Mouse (Mus musculus): ENCODE results near the gene Klf11. TPM values are rescaled to one million over a fixed set of nuclear protein-coding genes. Genes with fewer than 3 reads are reported as not detected.
"Not testable (repeated sequence)": the region's sequence is repeated elsewhere in the genome, so short reads cannot be mapped to it uniquely, and the experiment has no call there.

The Klf11 gene
- polyA plus RNA-seq, 1 experiment from 2014 or later, result 3.3 TPM

- H3K27ac ChIP-seq; H3K36me3 ChIP-seq (ENCODE audit: inconsistent target); H3K4me3 ChIP-seq (ENCODE audit: inconsistent target); H3K79me2 ChIP-seq (ENCODE audit: inconsistent target): not testable (repeated sequence)
- 96% methylated on average over 10 of the region's 10 CpGs for WGBS (ENCODE audit: missing documents)
These were observed 12.3 kb upstream of the Klf11 start for GRCm38 (mm10) chr12:24638787-24639186.

GRCm38 (mm10) chr12:24642370-24642802, 8.7 kb upstream of the Klf11 start:
- WGBS (ENCODE audit: missing documents), result 88% methylated on average over 4 of the region's 4 CpGs
- Histone ChIP-seq H3K27ac (no peak overlapping the region), H3K79me2 (ENCODE audit: inconsistent target) (no peaks in the 10 kb centered on the region), H3K36me3 (ENCODE audit: inconsistent target) (no peaks in the 10 kb centered on the region), H3K4me3 (ENCODE audit: inconsistent target) (no peak overlapping the region)

- no peaks in the 10 kb centered on the region for H3K79me2 ChIP-seq (ENCODE audit: inconsistent target)
- H3K27ac ChIP-seq, result no peak overlapping the region
- H3K36me3 ChIP-seq (ENCODE audit: inconsistent target), result no peaks in the 10 kb centered on the region
- 67% methylated on average over 1 of the region's 1 CpGs for WGBS (ENCODE audit: missing documents)
- H3K4me3 ChIP-seq (ENCODE audit: inconsistent target), result no peak overlapping the region
These were observed 6.9 kb upstream of the Klf11 start for GRCm38 (mm10) chr12:24644125-24644571.

- no peaks in the 10 kb centered on the region for H3K36me3 ChIP-seq (ENCODE audit: inconsistent target)
- H3K79me2 ChIP-seq (ENCODE audit: inconsistent target), result no peaks in the 10 kb centered on the region
- H3K4me3 ChIP-seq (ENCODE audit: inconsistent target), result no peak overlapping the region
- 89% methylated on average over 6 of the region's 6 CpGs for WGBS (ENCODE audit: missing documents)
- H3K27ac ChIP-seq, result no peak overlapping the region
These were observed 5.2 kb upstream of the Klf11 start for GRCm38 (mm10) chr12:24645901-24646300.

- no peak overlapping the region for H3K27ac ChIP-seq
- H3K79me2 ChIP-seq (ENCODE audit: inconsistent target), result no peaks in the 10 kb centered on the region
- no peaks in the 10 kb centered on the region for H3K36me3 ChIP-seq (ENCODE audit: inconsistent target)
- H3K4me3 ChIP-seq (ENCODE audit: inconsistent target), result no peak overlapping the region
- 85% methylated on average over 1 of the region's 1 CpGs for WGBS (ENCODE audit: missing documents)
These were observed 3.0 kb upstream of the Klf11 start for GRCm38 (mm10) chr12:24648094-24648493.

GRCm38 (mm10) chr12:24650415-24651062, 535 bp upstream of the Klf11 start:
- WGBS (ENCODE audit: missing documents), result 9% methylated on average over 21 of the region's 22 CpGs
- peak overlapping the region; percentile 26 for H3K4me3 ChIP-seq (ENCODE audit: inconsistent target)
- 0 out of 2 replicates have a peak overlapping the region, but pooled peaks have one; percentile 21 for H3K27ac ChIP-seq
- H3K36me3 ChIP-seq (ENCODE audit: inconsistent target), result no peaks in the 10 kb centered on the region
- no peaks in the 10 kb centered on the region for H3K79me2 ChIP-seq (ENCODE audit: inconsistent target)

GRCm38 (mm10) chr12:24651642-24652342, 718 bp downstream of the Klf11 start:
- Histone ChIP-seq H3K27ac (no peak overlapping the region), H3K4me3 (ENCODE audit: inconsistent target) (peak overlapping the region; percentile 35), H3K79me2 (ENCODE audit: inconsistent target) (no peaks in the 10 kb centered on the region), H3K36me3 (ENCODE audit: inconsistent target) (no peaks in the 10 kb centered on the region)
- 3% methylated on average over 36 of the region's 36 CpGs for WGBS (ENCODE audit: missing documents)

- no peaks in the 10 kb centered on the region for H3K79me2 ChIP-seq (ENCODE audit: inconsistent target)
- H3K4me3 ChIP-seq (ENCODE audit: inconsistent target), result no peak overlapping the region
- no peak overlapping the region for H3K27ac ChIP-seq
- no peaks in the 10 kb centered on the region for H3K36me3 ChIP-seq (ENCODE audit: inconsistent target)
- 88% methylated on average over 16 of the region's 16 CpGs for WGBS (ENCODE audit: missing documents)
These were observed 3.2 kb downstream of the Klf11 start for GRCm38 (mm10) chr12:24654065-24654862.

- 93% methylated on average over 3 of the region's 3 CpGs for WGBS (ENCODE audit: missing documents)
- H3K27ac ChIP-seq, result no peak overlapping the region
- no peaks in the 10 kb centered on the region; the same call in 1 of the 2 replicates for H3K36me3 ChIP-seq (ENCODE audit: inconsistent target)
- H3K79me2 ChIP-seq (ENCODE audit: inconsistent target), result no peaks in the 10 kb centered on the region
- no peak overlapping the region for H3K4me3 ChIP-seq (ENCODE audit: inconsistent target)
These were observed 5.4 kb downstream of the Klf11 start for GRCm38 (mm10) chr12:24656436-24656835.

GRCm38 (mm10) chr12:24658998-24659397, 7.9 kb downstream of the Klf11 start:
- H3K79me2 ChIP-seq (ENCODE audit: inconsistent target), result no peaks in the 10 kb centered on the region
- no peak overlapping the region for H3K27ac ChIP-seq
- H3K4me3 ChIP-seq (ENCODE audit: inconsistent target), result no peak overlapping the region
- 89% methylated on average over 4 of the region's 4 CpGs for WGBS (ENCODE audit: missing documents)
- no peaks in the 10 kb centered on the region; the same call in 1 of the 2 replicates for H3K36me3 ChIP-seq (ENCODE audit: inconsistent target)

- Histone ChIP-seq H3K27ac (no peak overlapping the region), H3K4me3 (ENCODE audit: inconsistent target) (no peak overlapping the region), H3K79me2 (ENCODE audit: inconsistent target) (no peaks in the 10 kb centered on the region), H3K36me3 (ENCODE audit: inconsistent target) (no peaks in the 10 kb centered on the region; the same call in 1 of the 2 replicates)
- WGBS (ENCODE audit: missing documents), result 93% methylated on average over 9 of the region's 9 CpGs
These were observed 8.8 kb downstream of the Klf11 start for GRCm38 (mm10) chr12:24659923-24660322.

- Histone ChIP-seq H3K36me3 (ENCODE audit: inconsistent target) (no peaks in the 10 kb centered on the region; the same call in 1 of the 2 replicates), H3K79me2 (ENCODE audit: inconsistent target) (no peaks in the 10 kb centered on the region), H3K27ac (no peak overlapping the region), H3K4me3 (ENCODE audit: inconsistent target) (no peak overlapping the region)
- WGBS (ENCODE audit: missing documents), result 46% methylated on average over 4 of the region's 4 CpGs
These were observed 10.0 kb downstream of the Klf11 start for GRCm38 (mm10) chr12:24661100-24661499.

- Histone ChIP-seq H3K36me3 (ENCODE audit: inconsistent target) (no peaks in the 10 kb centered on the region; the same call in 1 of the 2 replicates), H3K27ac (no peak overlapping the region), H3K4me3 (ENCODE audit: inconsistent target) (no peak overlapping the region), H3K79me2 (ENCODE audit: inconsistent target) (no peaks in the 10 kb centered on the region)
- WGBS (ENCODE audit: missing documents), result 78% methylated on average over 5 of the region's 5 CpGs
These were observed 11.1 kb downstream of the Klf11 start for GRCm38 (mm10) chr12:24662131-24662530.

GRCm38 (mm10) chr12:24680096-24680491, 29.0 kb downstream of the Klf11 start:
- Histone ChIP-seq H3K4me3 (ENCODE audit: inconsistent target) (no peak overlapping the region), H3K36me3 (ENCODE audit: inconsistent target) (no peaks in the 10 kb centered on the region), H3K27ac (no peak overlapping the region), H3K79me2 (ENCODE audit: inconsistent target) (no peaks in the 10 kb centered on the region)
- 59% methylated on average over 9 of the region's 9 CpGs for WGBS (ENCODE audit: missing documents)

All from macrophage (primary cell).